Mouse (Mus musculus): ENCODE results near the gene Pcsk5.

GRCm38 (mm10) chr19:17410465-17411065 is 426.9 kb downstream of the Pcsk5 start:
- TF ChIP-seq POLR2A (IDR thresholded peaks at IDR 0.05; ENCODE audit: low read depth, low read length) (no peak), CTCF (IDR thresholded peaks at IDR 0.05; ENCODE audit: extremely low read depth, insufficient read length, insufficient replicate concordance, low read depth, low read length) (no peak)
